Mouse (Mus musculus) brown adipose tissue, adult 24 weeks (tissue): ENCODE measurements around the gene Bdh1. TPM values are rescaled to one million over a fixed set of nuclear protein-coding genes. Genes with fewer than 3 reads are reported as not detected.

ENCODE experiments used
- H3K27ac ChIP-seq: fragments of 200-500 bp; replicated peaks from 2 replicates; pipeline ENCODE4 v1.5.1; 2012; ENCODE audit warnings: low read depth, mild to moderate bottlenecking, low read length
- H3K4me1 ChIP-seq: fragments of 200-500 bp; 2 replicates; pipeline ENCODE4 v1.6.1; 2012; ENCODE audit warnings: low read length, mixed read lengths; ENCODE audit not compliant: control insufficient read depth, insufficient read depth, insufficient read length
- H3K4me3 ChIP-seq: fragments of 200-500 bp; 2 replicates; pipeline ENCODE4 v1.5.1; 2012; ENCODE audit warnings: low read depth, mild to moderate bottlenecking, low read length, moderate library complexity; ENCODE audit not compliant: insufficient read depth
- polyA plus RNA-seq: library from polyadenylated mRNA; stranded (reverse); fragments of >200 nt; gene quantifications from 2 replicates; pipeline ENCODE4 v1.2.4, GENCODE M21; 2012; ENCODE audit not compliant: missing spikeins, insufficient read depth, insufficient read length

Gene Bdh1
- polyA plus RNA-seq, 1 experiment: not detected

DNA sequence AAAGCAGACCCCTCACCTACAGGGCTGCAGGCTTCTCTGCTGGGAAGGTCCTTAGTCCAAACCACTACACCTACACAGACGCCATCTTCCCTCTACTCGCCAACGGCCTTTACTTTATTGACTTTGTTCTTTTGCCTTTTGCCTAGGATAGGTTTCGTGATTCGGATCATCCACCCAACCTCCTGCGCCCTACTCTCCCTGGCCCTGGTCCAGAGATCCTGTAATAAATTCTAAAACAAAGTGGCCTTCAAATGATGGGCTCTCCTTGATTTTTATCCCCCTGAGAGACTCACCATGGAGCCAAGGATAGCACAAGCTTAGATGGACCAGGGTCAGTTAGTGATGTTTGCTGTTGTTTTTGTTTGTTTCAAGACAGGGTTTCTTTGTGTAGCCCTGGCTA, 76.9 kb downstream of the Bdh1 start:
- Histone ChIP-seq H3K27ac (no peak overlapping the region), H3K4me1 (peaks cover 2% of the 10 kb centered on the region; the same call in 1 of the 2 replicates), H3K4me3 (no peak overlapping the region)

- H3K4me3 ChIP-seq: no peak overlapping the region
- H3K27ac ChIP-seq: no peak overlapping the region
- no peaks in the 10 kb centered on the region for H3K4me1 ChIP-seq
Measured at GRCm38 (mm10) chr16:31499681-31500310, 77.7 kb downstream of the Bdh1 start.

DNA sequence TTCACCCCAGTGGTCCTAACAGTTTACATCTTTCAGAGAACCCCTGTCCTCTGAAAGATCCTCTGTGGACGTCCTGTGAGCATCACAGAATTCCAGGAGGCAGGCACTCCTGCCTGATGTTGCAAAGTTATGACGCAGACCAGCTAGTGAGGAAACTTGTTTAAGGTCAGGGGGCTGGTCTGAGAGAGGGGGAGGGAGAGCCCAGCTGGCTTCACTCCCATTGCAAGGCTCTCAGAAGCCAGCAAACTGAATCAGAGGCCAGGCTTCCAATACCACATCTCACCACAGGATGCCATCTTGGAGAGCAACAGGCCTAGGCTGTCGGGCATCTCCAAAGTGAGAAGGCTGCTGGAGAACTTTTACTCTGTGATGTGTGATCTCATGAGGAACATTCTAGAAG, 78.5 kb downstream of the Bdh1 start:
- H3K27ac ChIP-seq: no peak overlapping the region
- no peaks in the 10 kb centered on the region for H3K4me1 ChIP-seq
- no peak overlapping the region for H3K4me3 ChIP-seq

DNA sequence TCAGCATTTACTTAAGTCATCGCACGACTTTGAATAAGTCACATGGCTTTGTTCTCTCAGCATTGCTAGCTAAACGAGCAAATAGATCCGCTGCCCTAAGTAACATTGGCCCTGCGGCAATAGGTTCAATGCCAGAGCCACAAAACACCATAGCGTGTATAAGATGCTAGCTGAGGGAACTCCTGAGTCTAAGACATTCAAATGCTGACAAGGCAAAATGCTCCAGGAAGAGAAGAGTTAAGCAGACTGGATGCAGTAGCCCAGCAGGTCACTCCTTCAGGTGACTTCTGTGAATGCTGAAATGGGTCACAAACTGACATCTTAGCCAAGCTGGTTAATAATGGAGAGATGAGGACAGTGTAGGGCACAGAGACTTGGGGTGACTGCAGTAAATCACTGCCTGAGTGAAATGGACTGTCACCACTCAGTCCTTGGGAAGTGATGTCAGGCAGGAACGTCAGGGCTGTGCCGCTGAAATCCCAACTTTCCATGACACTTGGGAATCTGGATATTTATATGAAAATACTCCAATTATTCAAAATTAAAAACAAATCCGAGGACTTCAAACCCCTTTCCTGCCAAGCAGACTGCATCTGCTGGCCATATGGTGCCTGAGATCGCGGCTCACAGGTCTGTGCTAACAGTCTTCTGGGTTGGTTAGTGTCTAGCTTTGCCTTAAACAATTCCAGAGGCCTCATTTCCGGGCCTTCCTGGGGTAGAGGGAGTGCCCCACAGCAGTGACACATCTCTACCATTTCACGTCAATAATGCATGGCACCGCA, 79.1 kb downstream of the Bdh1 start:
- Histone ChIP-seq H3K4me1 (no peaks in the 10 kb centered on the region), H3K27ac (no peak overlapping the region), H3K4me3 (no peak overlapping the region)

DNA sequence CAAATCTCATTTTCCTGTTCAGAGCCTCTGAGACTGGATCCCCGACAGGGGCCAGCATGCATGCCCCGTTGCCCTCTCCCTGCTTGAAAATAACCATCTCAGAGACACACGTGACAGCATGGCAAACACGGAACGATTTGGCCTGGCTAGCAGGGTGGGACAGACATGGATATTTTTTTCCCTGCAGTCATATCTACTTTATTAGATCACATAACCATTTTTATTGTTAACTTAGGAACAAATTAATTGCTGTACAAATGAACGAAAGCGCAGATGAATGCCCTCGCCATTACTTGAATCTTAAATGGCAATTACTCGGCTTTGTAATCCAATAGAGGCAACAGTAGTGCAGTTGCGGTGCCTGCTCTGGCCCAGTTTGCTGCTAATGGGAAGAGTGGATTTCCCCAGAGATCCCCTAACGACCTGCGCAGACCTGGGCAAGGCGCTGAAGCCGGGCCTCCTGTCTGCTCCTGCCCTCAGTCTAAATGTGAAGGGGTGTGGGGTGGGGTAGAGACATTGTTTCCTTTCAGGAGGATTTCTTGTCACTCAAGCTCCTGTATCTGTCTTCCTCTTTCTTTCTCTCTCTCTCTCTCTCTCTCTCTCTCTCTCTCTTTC, 79.8 kb downstream of the Bdh1 start:
- no peaks in the 10 kb centered on the region for H3K4me1 ChIP-seq
- H3K27ac ChIP-seq: no peak overlapping the region
- H3K4me3 ChIP-seq: no peak overlapping the region

DNA sequence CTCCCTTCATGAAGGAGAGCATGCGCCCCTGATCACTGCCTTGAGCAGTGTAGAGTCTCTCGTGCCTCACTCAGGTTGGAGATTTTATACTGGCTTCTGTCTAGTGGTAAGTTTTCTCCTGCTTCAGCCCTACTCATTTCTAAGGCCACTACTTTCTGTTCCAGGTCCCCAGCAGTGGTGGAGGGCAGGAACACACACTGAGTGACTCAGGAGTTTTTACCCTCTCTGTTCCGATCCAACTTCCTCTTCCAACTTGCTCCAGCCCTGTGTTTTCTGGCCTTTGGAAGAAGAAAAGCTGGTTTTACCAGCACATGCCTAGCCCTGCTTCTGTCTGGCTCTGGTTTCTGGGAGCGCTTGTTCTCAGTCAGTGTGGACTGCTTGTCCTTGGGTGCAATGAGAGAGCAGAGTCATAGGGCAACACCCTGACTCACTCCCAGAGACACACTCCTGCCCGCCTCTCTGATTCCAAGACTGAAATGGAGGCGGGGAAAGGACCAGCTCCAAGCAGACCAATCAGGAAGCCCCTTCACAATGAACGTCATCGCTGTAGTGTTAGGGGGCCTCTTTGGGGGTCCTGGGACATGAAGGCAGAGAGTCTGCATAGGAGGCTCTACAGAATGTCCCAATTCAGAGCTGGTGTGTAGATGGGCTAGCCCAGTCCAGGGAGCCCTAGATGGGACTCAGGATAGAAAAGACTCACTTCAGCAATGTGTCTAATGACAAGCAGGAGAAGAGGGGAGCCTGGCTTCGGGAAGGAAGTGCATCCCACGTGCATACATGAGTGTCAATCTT, 84.8 kb downstream of the Bdh1 start:
- H3K4me1 ChIP-seq: peaks cover 4% of the 10 kb centered on the region; the same call in 1 of the 2 replicates
- H3K27ac ChIP-seq: no peak overlapping the region
- H3K4me3 ChIP-seq: no peak overlapping the region

GRCm38 (mm10) chr16:31507457-31507755, 85.3 kb downstream of the Bdh1 start:
- Histone ChIP-seq H3K4me1 (peaks cover 4% of the 10 kb centered on the region; the same call in 1 of the 2 replicates), H3K27ac (no peak overlapping the region), H3K4me3 (no peak overlapping the region)

GRCm38 (mm10) chr16:31507794-31508526, 85.9 kb downstream of the Bdh1 start:
- no peak overlapping the region for H3K27ac ChIP-seq
- peaks cover 4% of the 10 kb centered on the region; the same call in 1 of the 2 replicates for H3K4me1 ChIP-seq
- H3K4me3 ChIP-seq: no peak overlapping the region

Other genes with a start within 250 kb of the Bdh1 start
- gene Acap2, start 221.0 kb upstream of the Bdh1 start, polyA plus RNA-seq: 9.5 TPM in 2 replicates
- gene Ppp1r2, start 147.0 kb upstream of the Bdh1 start, polyA plus RNA-seq: 47.6 and 54.0 TPM in 2 replicates
- 24.1 and 27.9 TPM in 2 replicates for gene Apod, start 107.5 kb upstream of the Bdh1 start, polyA plus RNA-seq
- gene Dlg1, start 241.2 kb downstream of the Bdh1 start, polyA plus RNA-seq: 34.2 and 34.6 TPM in 2 replicates